Mouse (Mus musculus) neural tube, embryonic 12.5 days (tissue): ENCODE results near the gene Gm49661. TPM values are rescaled to one million over a fixed set of nuclear protein-coding genes. Genes with fewer than 3 reads are reported as not detected.

Experiments used
- microRNA-seq: library from miRNA; unstranded; fragments of <30 nt; microRNA quantifications from one replicate; pipeline ENCODE4, GENCODE M21; 2017
- polyA plus RNA-seq: library from polyadenylated mRNA; unstranded; fragments of >200 nt; fragmentation: Nextera tagmentation; extraction: Ambion mirVana; gene quantifications from 2 replicates; pipeline ENCODE4 v1.2.1, GENCODE M21; 2016

Gm49661 gene
- polyA plus RNA-seq, 1 experiment from 2014 or later, result not detected

Small RNA genes lying within 50 kb of the gene (microRNA-seq; reads per million reads assigned to microRNA genes)
- not detected for gene Gm24197

Other genes with a start within 250 kb of the Gm49661 start
- gene G430095P16Rik, start 246.4 kb downstream of the Gm49661 start, polyA plus RNA-seq, result 2.5 and 2.6 TPM in 2 replicates
- 8.4 and 11.2 TPM in 2 replicates for gene Nfix, start 169.1 kb downstream of the Gm49661 start, polyA plus RNA-seq
- gene Dand5, start 146.6 kb downstream of the Gm49661 start, polyA plus RNA-seq, result 6.5 and 8.3 TPM in 2 replicates
- 39.7 and 40.1 TPM in 2 replicates for gene Gadd45gip1, start 137.9 kb downstream of the Gm49661 start, polyA plus RNA-seq
- 89.7 and 94.8 TPM in 2 replicates for gene Rad23a, start 128.8 kb downstream of the Gm49661 start, polyA plus RNA-seq
- 753 and 769 TPM in 2 replicates for gene Calr, start 122.5 kb downstream of the Gm49661 start, polyA plus RNA-seq
- 108 and 110 TPM in 2 replicates for gene Farsa, start 112.4 kb downstream of the Gm49661 start, polyA plus RNA-seq
- 34.2 and 34.9 TPM in 2 replicates for gene Syce2, start 97.3 kb downstream of the Gm49661 start, polyA plus RNA-seq
- 32.1 and 37.0 TPM in 2 replicates for gene Gcdh, start 75.5 kb downstream of the Gm49661 start, polyA plus RNA-seq
- gene Klf1, start 67.5 kb downstream of the Gm49661 start, polyA plus RNA-seq, result 3.4 and 4.0 TPM in 2 replicates
- gene Dnase2a, start 60.9 kb downstream of the Gm49661 start, polyA plus RNA-seq, result 5.2 and 6.5 TPM in 2 replicates
- gene Mast1, start 32.1 kb downstream of the Gm49661 start, polyA plus RNA-seq, result 43.0 and 44.9 TPM in 2 replicates
- gene Rtbdn, start 22.4 kb downstream of the Gm49661 start, polyA plus RNA-seq, result 0.93 and 1.1 TPM in 2 replicates
- gene Prdx2, start 154 bp upstream of the Gm49661 start, polyA plus RNA-seq, result 1,247 and 1,331 TPM in 2 replicates
- gene Rnaseh2a, start 334 bp upstream of the Gm49661 start, polyA plus RNA-seq, result 78.4 and 85.2 TPM in 2 replicates
- gene Junb, start 9.3 kb upstream of the Gm49661 start, polyA plus RNA-seq, result 9.9 TPM in 2 replicates
- gene Hook2, start 21.2 kb upstream of the Gm49661 start, polyA plus RNA-seq, result 17.6 and 18.2 TPM in 2 replicates
- not detected in 2 replicates for gene Best2, start 45.1 kb upstream of the Gm49661 start, polyA plus RNA-seq
- gene Asna1, start 55.8 kb upstream of the Gm49661 start, polyA plus RNA-seq, result 144 and 150 TPM in 2 replicates
- gene Trir, start 57.4 kb upstream of the Gm49661 start, polyA plus RNA-seq, result 180 and 189 TPM in 2 replicates
- gene Tnpo2, start 67.5 kb upstream of the Gm49661 start, polyA plus RNA-seq, result 39.2 and 40.4 TPM in 2 replicates
- 38.1 and 40.5 TPM in 2 replicates for gene Fbxw9, start 90.6 kb upstream of the Gm49661 start, polyA plus RNA-seq
- gene Gm5741, start 98.5 kb upstream of the Gm49661 start, polyA plus RNA-seq, result not detected in 2 replicates
- gene Dhps, start 102.3 kb upstream of the Gm49661 start, polyA plus RNA-seq, result 76.3 and 87.4 TPM in 2 replicates
- gene Wdr83os, start 111.3 kb upstream of the Gm49661 start, polyA plus RNA-seq, result 104 and 111 TPM in 2 replicates
- gene Wdr83, start 111.9 kb upstream of the Gm49661 start, polyA plus RNA-seq, result 54.6 and 57.9 TPM in 2 replicates
- gene Man2b1, start 113.8 kb upstream of the Gm49661 start, polyA plus RNA-seq, result 18.0 and 18.7 TPM in 2 replicates
- 1.4 TPM in 2 replicates for gene Zfp791, start 153.7 kb upstream of the Gm49661 start, polyA plus RNA-seq
- gene Cks1brt, start 182.5 kb upstream of the Gm49661 start, polyA plus RNA-seq, result not detected in 2 replicates